Mouse (Mus musculus) lung, embryonic 14.5 days (tissue): ENCODE data around the gene Sh2d1a. TPM values are rescaled to one million over a fixed set of nuclear protein-coding genes. Genes with fewer than 3 reads are reported as not detected.

Experiments
- ATAC-seq: fragments of 200-750 bp; cut with Nextera tagmentation; 2 replicates; pipeline ENCODE4 v1.8.0; 2017; ENCODE audit warnings: mild to moderate bottlenecking, moderate TSS enrichment, moderate library complexity; ENCODE audit not compliant: insufficient read depth
- DNase-seq: peaks from one replicate; pipeline ENCODE4 v3.0.0-alpha.2; 2015
- H3K27ac ChIP-seq: fragments of 300-500 bp; sonication (generic); 2 replicates; pipeline ENCODE4 v1.5.1; 2014; ENCODE audit warnings: low read depth, mild to moderate bottlenecking, moderate library complexity
- H3K27me3 ChIP-seq: fragments of 300-500 bp; sonication (generic); 2 replicates; pipeline ENCODE4 v1.6.1; 2014; ENCODE audit warnings: low read length, control low read depth; ENCODE audit not compliant: insufficient read depth
- H3K36me3 ChIP-seq: fragments of 300-500 bp; sonication (generic); 2 replicates; pipeline ENCODE4 v1.6.1; 2014; ENCODE audit warnings: control low read depth; ENCODE audit not compliant: insufficient read depth
- H3K4me1 ChIP-seq: fragments of 300-500 bp; sonication (generic); 2 replicates; pipeline ENCODE4 v1.6.1; 2014; ENCODE audit warnings: antibody characterized with exemption, control low read depth; ENCODE audit not compliant: insufficient read depth
- H3K4me2 ChIP-seq: fragments of 300-500 bp; sonication (generic); 2 replicates; pipeline ENCODE4 v1.6.1; 2014; ENCODE audit warnings: mild to moderate bottlenecking
- H3K4me3 ChIP-seq: fragments of 300-500 bp; sonication (generic); 2 replicates; pipeline ENCODE4 v1.5.1; 2014; ENCODE audit warnings: low read depth, low read length
- H3K9ac ChIP-seq: fragments of 300-500 bp; sonication (generic); 2 replicates; pipeline ENCODE4 v1.6.1; 2014
- H3K9me3 ChIP-seq: fragments of 300-500 bp; sonication (generic); 2 replicates; pipeline ENCODE4 v1.6.1; 2016; ENCODE audit warnings: low read depth, low read length, control low read depth
- CTCF ChIP-seq: IDR thresholded peaks from 2 replicates; pipeline ENCODE4 v1.5.1; 2016; ENCODE audit warnings: antibody characterized with exemption, low read depth
- WGBS: fragments of 180-500 bp; shearing (Covaris S2); extraction: QIAGEN DNeasy Blood & Tissue Kit; methylation state at CpG from one replicate; pipeline ENCODE4 v1.1.7; 2014; 5-methylcytosine and 5-hydroxymethylcytosine counted together
- polyA plus RNA-seq: library from polyadenylated mRNA; unstranded; fragments of >200 nt; fragmentation: Nextera tagmentation; extraction: Ambion mirVana; gene quantifications from 2 replicates; pipeline ENCODE4 v1.2.1, GENCODE M21; 2014

Sh2d1a gene
- polyA plus RNA-seq = not detected in 2 replicates

GRCm38 (mm10) chrX:42502291-42503043, at the start of gene Sh2d1a:
Gene Sh2d1a (plus strand): TSS chrX:42502453.
- Histone ChIP-seq H3K36me3 (no peaks in the 10 kb centered on the region), H3K27me3 (no peaks in the 10 kb centered on the region), H3K4me2 (no peak within 1 kb of the TSS), H3K9me3 (no peaks in the 10 kb centered on the region), H3K4me1 (no peaks in the 10 kb centered on the region), H3K9ac (no peak within 1 kb of the TSS), H3K4me3 (no peak within 1 kb of the TSS), H3K27ac (no peak within 1 kb of the TSS)
- DNase-seq = no peak
- no peak for ATAC-seq
- WGBS = 70% methylated on average over 13 of the region's 13 CpGs
- no peak for TF ChIP-seq CTCF

DNA sequence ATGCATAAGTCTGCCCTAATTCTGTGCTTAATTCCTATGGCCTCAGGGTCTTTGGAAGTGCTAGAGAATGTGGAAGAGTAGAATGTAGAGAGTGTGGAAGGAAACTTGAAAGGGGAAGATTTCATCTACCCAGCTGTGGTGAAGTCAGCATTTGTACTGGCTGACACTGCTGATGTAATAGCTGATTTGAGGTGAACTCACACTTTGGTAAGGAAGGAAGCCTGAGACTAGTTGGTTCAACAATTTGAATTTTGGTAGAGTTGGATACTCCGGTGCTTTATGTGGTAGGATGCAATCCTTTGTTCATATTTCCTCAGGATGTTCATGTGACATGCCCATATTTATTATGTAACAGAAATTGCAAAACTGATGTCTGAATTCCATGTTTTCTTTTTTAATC, 49.3 kb upstream of the Sh2d1a start:
- H3K9me3 ChIP-seq = no peaks in the 10 kb centered on the region
- no peak for DNase-seq
- H3K27me3 ChIP-seq = no peaks in the 10 kb centered on the region
- 77% methylated on average over 1 of the region's 1 CpGs for WGBS
- TF ChIP-seq CTCF = no peak
- no peak overlapping the region for H3K4me3 ChIP-seq
- no peaks in the 10 kb centered on the region for H3K4me1 ChIP-seq
- no peak overlapping the region for H3K27ac ChIP-seq
- H3K4me2 ChIP-seq = no peak overlapping the region
- H3K9ac ChIP-seq = no peak overlapping the region
- no peak for ATAC-seq
- H3K36me3 ChIP-seq = no peaks in the 10 kb centered on the region

DNA sequence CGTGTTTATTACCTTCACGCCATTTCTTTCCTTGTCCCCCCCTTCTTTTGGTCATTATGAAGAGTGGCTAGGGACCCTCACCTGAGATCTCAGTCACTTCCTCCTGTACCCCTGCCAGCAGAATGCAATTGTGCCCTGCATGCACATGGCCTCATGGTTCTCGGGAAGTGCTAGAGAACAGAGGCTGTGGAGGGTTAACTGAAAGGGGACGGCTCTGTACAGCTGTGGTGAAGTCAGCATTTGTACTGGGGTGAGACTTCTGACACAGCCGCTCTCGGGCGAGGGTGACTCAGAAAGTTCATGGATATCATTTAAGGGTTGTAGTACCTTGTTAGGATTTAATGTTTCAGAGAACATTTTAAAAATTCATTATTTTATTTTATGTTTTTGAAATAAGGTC, 47.7 kb upstream of the Sh2d1a start:
- H3K27ac ChIP-seq = no peak overlapping the region
- no peaks in the 10 kb centered on the region for H3K9me3 ChIP-seq
- TF ChIP-seq CTCF = no peak
- no peak for ATAC-seq
- H3K4me3 ChIP-seq = no peak overlapping the region
- no peak for DNase-seq
- no peaks in the 10 kb centered on the region for H3K27me3 ChIP-seq
- no peaks in the 10 kb centered on the region for H3K4me1 ChIP-seq
- H3K4me2 ChIP-seq = no peak overlapping the region
- 72% methylated on average over 7 of the region's 7 CpGs for WGBS
- no peak overlapping the region for H3K9ac ChIP-seq
- H3K36me3 ChIP-seq = no peaks in the 10 kb centered on the region

DNA sequence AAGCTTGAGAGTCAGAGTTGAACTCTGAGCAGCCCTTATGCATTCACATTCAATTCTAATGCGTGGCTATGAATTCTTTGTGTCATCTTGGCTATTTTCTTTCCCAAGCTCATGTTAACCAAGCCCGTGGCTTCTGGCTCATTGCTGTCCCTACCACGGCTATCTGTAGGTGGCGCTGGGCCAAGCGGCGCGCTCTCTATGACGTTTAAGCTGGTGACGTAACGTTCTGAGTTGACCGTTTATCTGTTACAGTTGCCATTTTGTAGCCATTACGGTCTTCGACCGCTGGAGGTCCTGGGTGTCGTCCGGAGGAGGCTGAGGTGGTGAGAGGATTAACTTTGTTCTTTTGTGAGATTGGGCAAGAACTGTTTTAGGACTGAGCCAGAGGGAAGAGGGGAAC, 12.8 kb upstream of the Sh2d1a start, which contains the start of gene Tex13c2:
Gene Tex13c2 (plus strand): TSS at position 246 of the 400 bp plus-strand sequence.
- H3K9ac ChIP-seq = no peak within 1 kb of the TSS
- H3K4me3 ChIP-seq = no peak within 1 kb of the TSS
- DNase-seq (no peak), ATAC-seq (no peak)
- TF ChIP-seq CTCF = no peak
- H3K27me3 ChIP-seq = no peaks in the 10 kb centered on the region
- 91% methylated on average over 16 of the region's 16 CpGs for WGBS
- no peaks in the 10 kb centered on the region for H3K9me3 ChIP-seq
- H3K4me1 ChIP-seq = no peaks in the 10 kb centered on the region
- H3K27ac ChIP-seq = no peak within 1 kb of the TSS
- H3K36me3 ChIP-seq = no peaks in the 10 kb centered on the region
- no peak within 1 kb of the TSS for H3K4me2 ChIP-seq

DNA sequence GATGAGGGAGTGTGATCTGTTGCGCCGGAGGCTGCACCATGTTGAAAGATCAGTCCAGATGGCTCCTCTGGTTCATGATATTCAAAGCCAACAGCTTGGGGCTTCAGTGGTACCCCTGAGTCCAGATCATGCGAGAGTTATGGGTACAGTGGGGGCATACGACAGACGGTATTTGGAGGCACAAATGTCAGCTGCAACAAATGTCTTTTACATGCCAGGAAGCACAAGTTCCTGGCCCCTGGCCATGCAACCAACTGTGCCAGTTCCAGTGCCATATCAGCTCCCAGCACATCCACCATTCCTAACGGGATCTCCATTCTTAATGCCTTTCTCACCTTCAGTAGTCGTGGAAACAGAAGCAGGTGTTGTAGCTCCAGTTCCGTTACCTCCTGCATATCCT, 11.9 kb upstream of the Sh2d1a start:
- Histone ChIP-seq H3K27me3 (no peaks in the 10 kb centered on the region), H3K27ac (no peak overlapping the region), H3K36me3 (no peaks in the 10 kb centered on the region), H3K4me1 (no peaks in the 10 kb centered on the region), H3K4me3 (no peak overlapping the region), H3K9ac (no peak overlapping the region), H3K4me2 (no peak overlapping the region), H3K9me3 (no peaks in the 10 kb centered on the region)
- 90% methylated on average over 8 of the region's 8 CpGs for WGBS
- no peak for DNase-seq
- no peak for TF ChIP-seq CTCF
- no peak for ATAC-seq

GRCm38 (mm10) chrX:42500538-42500937, 1.7 kb upstream of the Sh2d1a start:
- Histone ChIP-seq H3K9ac (no peak overlapping the region), H3K9me3 (no peaks in the 10 kb centered on the region), H3K36me3 (no peaks in the 10 kb centered on the region), H3K27me3 (no peaks in the 10 kb centered on the region), H3K4me3 (no peak overlapping the region), H3K4me2 (no peak overlapping the region), H3K4me1 (no peaks in the 10 kb centered on the region), H3K27ac (no peak overlapping the region)
- ATAC-seq (no peak), DNase-seq (no peak)
- no peak for TF ChIP-seq CTCF

DNA sequence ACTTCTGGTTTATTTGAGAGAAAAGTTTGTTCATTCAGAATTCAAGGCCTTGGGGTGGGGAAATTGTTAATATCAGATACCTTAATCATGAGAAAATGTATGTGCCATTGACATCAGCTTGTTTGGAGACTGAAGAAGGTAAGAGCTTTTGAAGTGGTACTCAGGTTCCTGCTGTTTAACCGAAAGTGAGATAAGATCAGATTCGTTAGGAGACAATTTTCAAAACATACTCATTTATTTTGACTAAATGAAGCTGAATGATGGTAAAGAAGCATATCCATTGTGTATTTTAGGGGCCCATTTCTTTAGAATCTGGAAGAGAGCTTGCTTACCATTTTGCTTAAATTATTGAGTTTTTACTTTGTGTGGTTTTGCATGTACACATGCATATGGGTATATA, 8.9 kb downstream of the Sh2d1a start:
- no peak for DNase-seq
- Histone ChIP-seq H3K9ac (no peak overlapping the region), H3K4me2 (no peak overlapping the region), H3K9me3 (no peaks in the 10 kb centered on the region), H3K27me3 (no peaks in the 10 kb centered on the region), H3K36me3 (no peaks in the 10 kb centered on the region), H3K4me1 (no peaks in the 10 kb centered on the region), H3K4me3 (no peak overlapping the region), H3K27ac (no peak overlapping the region)
- TF ChIP-seq CTCF = no peak
- 57% methylated on average over 2 of the region's 2 CpGs for WGBS
- ATAC-seq = no peak
